ENCODE assay signal across 8 mouse cellular contexts in genomic region chr13:45030830-45031229, GRCm38 (mm10). TPM values are rescaled to one million over a fixed set of nuclear protein-coding genes. Genes with fewer than 3 reads are reported as not detected.
DNase-seq lines count a peak whose midpoint lies in the region; ATAC-seq and TF ChIP-seq lines count a peak whose summit lies in the region.

No protein-coding gene starts in this region.

- no peak overlapping the region for H3K27ac ChIP-seq in cerebellum, adult 2 months (ENCODE audit: insufficient read depth, low read length)
- H3K27ac ChIP-seq in hindbrain, embryonic 11.5 days (ENCODE audit: low read depth, low read length) = no peak overlapping the region

- DNase-seq in Muller cell, postnatal 12 days (ENCODE audit: inconsistent ontology term) = peak; percentile 83
- peak; percentile 82 to 85 for DNase-seq in cerebellum, adult 2 months
- peak; percentile 75 to 89 for DNase-seq in frontal cortex, postnatal 10 days (ENCODE audit: low spot score in 2 of 2)
- peak; percentile 96 for DNase-seq in hindbrain, embryonic 11.5 days (ENCODE audit: low spot score)
- DNase-seq in layer of hippocampus, adult 9-10 months (ENCODE audit: low spot score) = peak; percentile 82
- peak; percentile 92 for DNase-seq in lung, postnatal 10 days
- peak; percentile 79 for DNase-seq in retina, adult 2 months (ENCODE audit: low read depth, low spot score)
- DNase-seq in thymus, postnatal 14 days = peak; percentile 90

- TF ChIP-seq POLR2A in cerebellum, adult 2 months (IDR thresholded peaks at IDR 0.05; ENCODE audit: borderline replicate concordance, insufficient read depth, low read length) = no peak

- 6% methylated on average over 12 of the region's 12 CpGs for WGBS in cerebellum, adult 2 months
- 17% methylated on average over 12 of the region's 12 CpGs for WGBS in hindbrain, embryonic 11.5 days

- H3K4me3 ChIP-seq in cerebellum, adult 2 months (replicated peaks; ENCODE audit: insufficient read depth, low read depth, low read length) = no peak overlapping the region
- no peak overlapping the region for H3K4me3 ChIP-seq in hindbrain, embryonic 11.5 days (ENCODE audit: low read depth, low read length)

- H3K4me1 ChIP-seq in cerebellum, adult 2 months (ENCODE audit: control insufficient read depth, insufficient read depth, low read length) = no peaks in the 10 kb centered on the region
- H3K4me1 ChIP-seq in hindbrain, embryonic 11.5 days (replicated peaks; ENCODE audit: control insufficient read depth, insufficient read depth, low read length) = no peaks in the 10 kb centered on the region

- H3K4me2 ChIP-seq in hindbrain, embryonic 11.5 days (replicated peaks; ENCODE audit: low read depth, low read length) = no peak overlapping the region

- ATAC-seq in hindbrain, embryonic 11.5 days (ENCODE audit: low FRiP score) = no peak

- peak; percentile 100 for TF ChIP-seq CTCF in cerebellum, adult 2 months (IDR thresholded peaks at IDR 0.05; ENCODE audit: borderline replicate concordance, insufficient read depth, low read depth, low read length)

- H3K36me3 ChIP-seq in hindbrain, embryonic 11.5 days (ENCODE audit: control insufficient read depth, insufficient read depth, low read length) = no peaks in the 10 kb centered on the region

- H3K9ac ChIP-seq in hindbrain, embryonic 11.5 days (ENCODE audit: low read depth, low read length) = no peak overlapping the region

- no peaks in the 10 kb centered on the region for H3K27me3 ChIP-seq in cerebellum, adult 2 months (ENCODE audit: control insufficient read depth, insufficient read depth, low read length)
- no peaks in the 10 kb centered on the region for H3K27me3 ChIP-seq in hindbrain, embryonic 11.5 days (ENCODE audit: control insufficient read depth, insufficient read depth, low read length)

- H3K9me3 ChIP-seq in hindbrain, embryonic 11.5 days (ENCODE audit: control insufficient read depth, low read length) = no peaks in the 10 kb centered on the region

RNA-seq across cellular contexts. Expression of gene Dtnbp1, which starts 28.9 kb away (rescaled TPM):
- 89.8 and 109 TPM in 2 replicates for polyA plus RNA-seq in cerebellum, adult 2 months (2012; rRNA removed)
- 69.2 and 74.0 TPM in 2 replicates for polyA plus RNA-seq in hindbrain, embryonic 11.5 days (2014; fragmentation: Nextera tagmentation; extraction: Ambion mirVana)

RNA-seq across cellular contexts. Expression of gene Gm9817, which starts 47.7 kb away (rescaled TPM):
- 0.03 TPM in 1 of 2 replicates, not detected in the other for polyA plus RNA-seq in cerebellum, adult 2 months (2012; rRNA removed)
- polyA plus RNA-seq in hindbrain, embryonic 11.5 days (2014; fragmentation: Nextera tagmentation; extraction: Ambion mirVana) = 0.07 TPM in 1 of 2 replicates, not detected in the other
